Mouse (Mus musculus): ENCODE data around the gene Dnajb11. TPM values are rescaled to one million over a fixed set of nuclear protein-coding genes. Genes with fewer than 3 reads are reported as not detected.
A peak's percentile ranks its signal among the peaks of the same experiment; 100 is the strongest.

The Dnajb11 gene
- 3.2 and 5.1 TPM in 2 replicates for polyA plus RNA-seq (2012)

DNA sequence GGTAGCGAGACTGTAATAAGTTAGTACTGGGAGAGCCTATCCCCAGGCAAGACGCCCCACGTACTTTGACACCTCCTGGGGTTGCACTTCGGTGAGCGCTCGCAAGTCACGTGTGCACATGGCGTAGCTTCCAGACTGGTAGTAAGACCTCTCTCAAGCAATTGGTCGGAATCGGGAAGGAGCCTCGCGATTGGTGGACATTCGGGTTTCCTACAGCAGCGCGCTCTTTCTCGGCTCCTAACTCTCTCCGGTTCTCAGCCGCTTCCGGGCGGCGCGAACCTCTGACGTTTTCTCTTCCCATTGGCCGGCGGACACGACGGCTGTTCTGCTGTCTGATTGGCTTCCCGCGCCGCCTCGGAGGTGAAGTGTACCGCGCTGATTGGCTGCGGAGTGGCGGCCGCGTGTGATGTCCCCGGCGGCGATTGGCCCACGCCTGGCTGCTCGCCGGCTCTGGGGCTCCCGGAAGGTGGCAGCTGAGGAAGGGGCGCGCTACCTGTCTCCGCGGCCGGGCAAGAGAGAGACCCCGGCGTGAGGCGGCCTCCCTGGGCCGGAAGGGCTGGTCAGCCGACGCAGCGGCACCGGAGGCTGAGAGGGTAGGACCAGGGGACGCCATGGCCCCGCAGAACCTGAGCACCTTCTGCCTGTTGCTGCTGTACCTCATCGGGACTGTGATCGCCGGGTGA is at the start of gene Dnajb11, which contains the start of gene Tbccd1:
Dnajb11 (plus strand) TSS at position 415 of the 683 bp plus-strand sequence.
Tbccd1 (minus strand) TSS at position 239 of the 683 bp plus-strand sequence.
- Histone ChIP-seq H3K4me1 (ENCODE audit: control insufficient read depth) (peaks cover 63% of the 10 kb centered on the region), H3K9me3 (ENCODE audit: control insufficient read depth, low read length) (no peaks in the 10 kb centered on the region), H3K27me3 (ENCODE audit: control insufficient read depth) (no peaks in the 10 kb centered on the region), H3K4me3 (replicated peaks) (peak within 1 kb of the TSS; percentile 90), H3K36me3 (ENCODE audit: control insufficient read depth) (peaks cover 62% of the 10 kb centered on the region)
- no peak for TF ChIP-seq TAL1 (IDR thresholded peaks at IDR 0.05; ENCODE audit: low read length)
- no peak for TF ChIP-seq GATA1 (IDR thresholded peaks at IDR 0.05; ENCODE audit: low read length)

DNA sequence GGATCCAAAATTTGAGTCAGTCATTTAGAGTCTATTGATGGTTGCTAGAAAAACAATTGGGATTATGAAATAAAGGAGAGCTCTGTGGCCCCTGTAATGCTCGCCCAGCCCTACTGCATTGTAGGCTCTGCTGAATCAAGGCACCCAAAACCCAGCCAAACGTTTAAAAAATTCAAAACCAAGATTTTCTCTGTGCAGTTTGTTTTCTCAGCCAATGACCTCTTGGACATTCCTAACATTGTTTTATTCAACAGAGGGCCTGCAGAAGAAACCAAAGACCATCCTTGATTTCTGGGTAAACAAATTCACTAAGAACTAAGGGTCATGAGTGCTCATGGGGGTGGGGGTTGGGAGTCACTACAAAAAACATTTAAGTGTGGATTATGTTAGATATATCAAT is 46.2 kb upstream of the Dnajb11 start, which contains the start of gene Crygs:
Crygs (minus strand) TSS at position 101 of the 400 bp plus-strand sequence.
- Histone ChIP-seq H3K9me3 (ENCODE audit: control insufficient read depth, low read length) (no peaks in the 10 kb centered on the region), H3K36me3 (ENCODE audit: control insufficient read depth) (peaks cover 41% of the 10 kb centered on the region), H3K27me3 (ENCODE audit: control insufficient read depth) (peaks cover 2% of the 10 kb centered on the region; the same call in 1 of the 2 replicates), H3K4me1 (ENCODE audit: control insufficient read depth) (peaks cover 2% of the 10 kb centered on the region; the same call in 1 of the 2 replicates), H3K4me3 (replicated peaks) (no peak within 1 kb of the TSS)
- no peak for TF ChIP-seq GATA1 (IDR thresholded peaks at IDR 0.05; ENCODE audit: low read length)
- TF ChIP-seq TAL1 (IDR thresholded peaks at IDR 0.05; ENCODE audit: low read length) = no peak

DNA sequence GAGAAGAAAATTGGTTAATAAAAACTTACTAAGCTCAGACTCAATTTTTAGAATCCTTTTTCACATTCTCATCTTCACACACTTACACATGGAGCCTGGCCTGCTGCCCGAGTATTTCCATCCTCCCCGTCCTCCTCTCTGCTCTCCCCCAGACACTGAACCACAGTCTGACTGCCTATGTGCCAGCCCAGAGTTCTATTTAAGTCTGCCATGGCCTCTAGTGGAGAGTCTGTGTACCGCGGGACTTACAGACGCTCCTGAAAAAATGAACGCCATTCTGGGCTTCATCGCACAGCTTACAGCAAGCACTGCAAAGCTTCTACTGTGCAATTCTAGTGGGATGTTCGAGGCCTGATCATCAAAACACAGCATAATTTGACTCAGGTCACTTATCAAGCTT is 36.9 kb upstream of the Dnajb11 start:
- Histone ChIP-seq H3K36me3 (ENCODE audit: control insufficient read depth) (peaks cover 98% of the 10 kb centered on the region), H3K27me3 (ENCODE audit: control insufficient read depth) (no peaks in the 10 kb centered on the region), H3K4me3 (replicated peaks) (no peak overlapping the region), H3K9me3 (ENCODE audit: control insufficient read depth, low read length) (no peaks in the 10 kb centered on the region), H3K4me1 (ENCODE audit: control insufficient read depth) (no peaks in the 10 kb centered on the region)
- TF ChIP-seq GATA1 (IDR thresholded peaks at IDR 0.05; ENCODE audit: low read length) = no peak
- no peak for TF ChIP-seq TAL1 (IDR thresholded peaks at IDR 0.05; ENCODE audit: low read length)

DNA sequence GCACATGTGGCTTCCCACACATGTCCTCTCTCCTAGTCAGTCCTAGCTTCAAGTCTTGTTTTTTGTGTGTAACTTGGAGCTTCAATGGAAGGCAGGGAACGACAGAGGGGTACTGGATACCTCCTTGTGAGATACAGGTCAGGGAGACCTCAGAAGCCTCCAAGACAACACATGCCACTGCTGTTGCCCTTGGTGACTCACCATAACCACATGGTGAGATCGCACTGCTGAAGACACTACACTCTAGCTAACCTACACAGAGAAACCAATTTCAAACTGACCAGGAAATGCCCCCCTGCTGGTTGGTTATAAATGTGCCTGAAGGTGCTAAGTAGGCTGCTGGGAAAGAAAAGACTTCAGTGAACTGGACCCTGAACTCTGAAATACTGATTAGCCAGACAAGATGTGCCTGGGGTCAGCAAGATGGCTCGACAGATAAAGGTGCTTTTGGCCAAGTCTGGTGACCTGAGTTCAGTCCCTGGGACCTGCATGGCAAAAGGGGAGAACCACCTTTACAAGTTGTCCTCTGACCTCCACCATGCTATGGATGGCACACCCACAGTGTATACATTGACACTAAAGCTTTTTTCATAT is 24.6 kb upstream of the Dnajb11 start:
- Histone ChIP-seq H3K4me1 (ENCODE audit: control insufficient read depth) (no peaks in the 10 kb centered on the region; the same call in 1 of the 2 replicates), H3K36me3 (ENCODE audit: control insufficient read depth) (peaks cover 84% of the 10 kb centered on the region), H3K9me3 (ENCODE audit: control insufficient read depth, low read length) (peaks cover 6% of the 10 kb centered on the region), H3K4me3 (replicated peaks) (no peak overlapping the region), H3K27me3 (ENCODE audit: control insufficient read depth) (no peaks in the 10 kb centered on the region)
- TF ChIP-seq GATA1 (IDR thresholded peaks at IDR 0.05; ENCODE audit: low read length) (no peak), TAL1 (IDR thresholded peaks at IDR 0.05; ENCODE audit: low read length) (no peak)

DNA sequence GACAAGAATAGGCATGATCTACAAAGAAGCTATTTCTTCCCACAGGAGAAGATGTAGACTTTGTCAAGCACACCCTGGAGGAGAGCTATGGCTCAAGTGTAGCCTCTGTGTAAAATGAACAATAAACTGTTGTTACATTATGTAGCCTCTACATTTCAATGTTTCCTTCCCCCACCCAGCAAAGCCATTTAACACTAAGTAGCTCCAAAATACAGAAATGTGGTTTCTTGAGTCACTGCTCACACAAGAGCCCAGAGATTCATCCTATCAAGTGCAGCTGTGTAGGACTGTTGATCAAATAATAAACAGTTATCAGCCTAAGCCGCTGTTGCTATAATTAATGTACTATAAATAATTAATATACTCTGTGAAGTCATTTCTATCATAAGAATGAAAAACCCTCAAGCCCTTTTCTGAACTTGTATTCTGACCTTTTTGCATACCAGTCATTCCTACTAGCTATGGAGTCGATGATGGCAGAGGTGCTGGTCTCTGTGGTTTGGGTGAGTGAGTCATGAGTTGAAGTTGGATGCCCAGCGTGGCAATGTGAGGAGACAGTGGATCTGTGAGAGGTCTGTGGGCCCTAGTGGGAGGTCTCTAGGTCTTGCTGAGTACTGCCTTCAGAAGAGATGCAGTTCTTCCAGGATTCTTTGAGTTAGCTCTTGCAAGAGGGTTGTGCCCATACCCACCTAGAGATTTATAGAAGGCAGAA is 18.3 kb upstream of the Dnajb11 start:
- Histone ChIP-seq H3K36me3 (ENCODE audit: control insufficient read depth) (peaks cover 92% of the 10 kb centered on the region), H3K27me3 (ENCODE audit: control insufficient read depth) (no peaks in the 10 kb centered on the region)
- TF ChIP-seq TAL1 (IDR thresholded peaks at IDR 0.05; ENCODE audit: low read length) (no peak), GATA1 (IDR thresholded peaks at IDR 0.05; ENCODE audit: low read length) (no peak)

DNA sequence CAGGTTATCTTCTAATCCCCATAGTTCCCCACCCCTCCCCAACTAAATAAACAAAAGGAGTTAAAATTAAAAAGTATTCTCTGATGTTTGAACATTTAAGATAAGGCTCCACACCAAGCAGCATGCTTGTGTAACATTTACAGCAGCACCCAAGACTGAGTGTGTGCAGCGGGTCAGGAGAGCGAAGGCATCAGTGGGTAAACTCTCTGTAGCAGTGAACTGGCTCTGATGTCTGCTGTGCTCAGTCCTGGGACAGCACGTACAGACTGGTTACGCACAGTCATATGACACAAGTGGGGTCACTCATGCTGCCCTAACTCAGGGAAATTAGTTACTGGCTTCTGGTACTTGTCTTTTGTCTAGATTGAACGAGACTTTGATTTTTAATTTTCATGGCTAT is 14.8 kb upstream of the Dnajb11 start:
- Histone ChIP-seq H3K9me3 (ENCODE audit: control insufficient read depth, low read length) (no peaks in the 10 kb centered on the region), H3K4me1 (ENCODE audit: control insufficient read depth) (peaks cover 47% of the 10 kb centered on the region), H3K27me3 (ENCODE audit: control insufficient read depth) (no peaks in the 10 kb centered on the region), H3K36me3 (ENCODE audit: control insufficient read depth) (peaks cover 83% of the 10 kb centered on the region), H3K4me3 (replicated peaks) (no peak overlapping the region)
- TF ChIP-seq GATA1 (IDR thresholded peaks at IDR 0.05; ENCODE audit: low read length) = no peak
- TF ChIP-seq TAL1 (IDR thresholded peaks at IDR 0.05; ENCODE audit: low read length) = no peak

More for the DNA sequence above, 18.3 kb upstream of the Dnajb11 start:
- Histone ChIP-seq H3K4me1 (ENCODE audit: control insufficient read depth) (peaks cover 18% of the 10 kb centered on the region), H3K4me3 (replicated peaks) (no peak overlapping the region), H3K9me3 (ENCODE audit: control insufficient read depth, low read length) (no peaks in the 10 kb centered on the region)

DNA sequence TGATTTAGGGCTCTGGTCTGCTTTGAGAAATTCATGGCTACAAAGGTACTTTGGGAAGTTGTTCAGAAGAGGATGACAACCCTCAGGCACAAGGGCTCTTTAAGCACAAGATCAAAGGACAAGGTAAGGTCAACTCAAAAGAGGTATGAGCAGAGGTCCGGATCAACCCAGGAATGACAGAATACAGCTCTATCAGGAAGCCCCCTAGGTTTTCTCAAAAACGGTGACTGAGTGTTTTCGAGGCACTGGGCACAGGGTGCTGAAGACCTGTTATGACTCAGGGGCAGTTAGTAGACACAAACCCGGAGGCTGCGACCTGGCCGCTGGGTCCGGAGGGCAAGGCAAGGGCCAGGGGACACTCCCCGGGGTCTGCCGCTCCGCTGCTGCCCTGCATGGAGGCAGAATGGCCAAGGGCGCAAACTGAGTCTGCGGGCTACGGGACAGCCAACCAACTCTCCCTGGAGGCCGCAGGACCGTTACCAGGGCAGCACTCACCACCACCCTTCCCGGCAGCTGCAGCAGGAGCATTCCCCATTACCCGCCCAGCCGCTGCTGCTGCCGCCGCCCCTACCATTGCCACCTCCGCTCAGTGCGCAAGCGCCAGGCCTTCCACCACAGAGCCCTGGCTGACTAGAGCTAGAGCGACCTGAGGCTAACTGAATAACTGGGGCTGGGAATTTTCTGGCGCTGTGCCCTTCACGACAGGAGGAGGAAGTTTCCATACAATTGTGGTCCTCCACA is 13.4 kb upstream of the Dnajb11 start:
- H3K9me3 ChIP-seq (ENCODE audit: control insufficient read depth, low read length) = no peaks in the 10 kb centered on the region
- H3K27me3 ChIP-seq (ENCODE audit: control insufficient read depth) = no peaks in the 10 kb centered on the region
- H3K4me3 ChIP-seq (replicated peaks) = peak overlapping the region; percentile 64
- peaks cover 83% of the 10 kb centered on the region for H3K36me3 ChIP-seq (ENCODE audit: control insufficient read depth)
- H3K4me1 ChIP-seq (ENCODE audit: control insufficient read depth) = peaks cover 49% of the 10 kb centered on the region
- TF ChIP-seq GATA1 (IDR thresholded peaks at IDR 0.05; ENCODE audit: low read length) = no peak
- TF ChIP-seq TAL1 (IDR thresholded peaks at IDR 0.05; ENCODE audit: low read length) = no peak

DNA sequence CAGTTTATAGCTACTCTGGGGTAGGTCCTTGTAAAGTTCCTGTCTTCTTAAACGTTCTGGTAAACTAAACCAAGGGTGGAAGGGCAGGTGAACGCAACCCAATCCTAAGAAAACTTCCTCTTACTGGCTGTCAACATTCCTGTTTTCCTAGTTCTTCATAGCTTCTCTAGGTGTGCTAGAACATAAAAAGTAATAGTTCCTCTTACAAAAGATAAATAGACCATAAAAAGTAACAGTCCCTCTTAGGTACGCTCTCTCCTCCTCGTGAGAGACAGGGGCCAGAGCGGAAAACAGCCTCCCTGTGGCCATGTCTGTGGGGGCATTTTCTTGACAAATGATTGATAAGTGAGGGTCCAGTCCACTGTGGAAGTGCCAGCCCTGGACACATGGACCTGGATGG is 12.8 kb upstream of the Dnajb11 start:
- Histone ChIP-seq H3K27me3 (ENCODE audit: control insufficient read depth) (no peaks in the 10 kb centered on the region), H3K36me3 (ENCODE audit: control insufficient read depth) (peaks cover 83% of the 10 kb centered on the region), H3K4me1 (ENCODE audit: control insufficient read depth) (peaks cover 51% of the 10 kb centered on the region), H3K9me3 (ENCODE audit: control insufficient read depth, low read length) (no peaks in the 10 kb centered on the region), H3K4me3 (replicated peaks) (peak overlapping the region; percentile 64)
- TF ChIP-seq TAL1 (IDR thresholded peaks at IDR 0.05; ENCODE audit: low read length) (no peak), GATA1 (IDR thresholded peaks at IDR 0.05; ENCODE audit: low read length) (no peak)
